Mouse (Mus musculus): ENCODE measurements around the gene Zfp973.
"Not testable (repeated sequence)": the region's sequence is repeated elsewhere in the genome, so short reads cannot be mapped to it uniquely, and the experiment has no call there.

GRCm38 (mm10) chr2:176708051-176708450, 37.7 kb downstream of the Zfp973 start, which contains the start of gene Gm14305:
- TF ChIP-seq CTCF, EP300 (IDR thresholded peaks at IDR 0.05; ENCODE audit: low read depth): not testable (repeated sequence)
